Comparison of ENCODE assay signal across 21 mouse cellular contexts in genomic region chr6:55502309-55502708, GRCm38 (mm10). TPM values are rescaled to one million over a fixed set of nuclear protein-coding genes. Genes with fewer than 3 reads are reported as not detected.
"Had no signal": no experiment of that assay in that cellular context is flagged by ENCODE, and none has a peak within 500 bp of the region (broad histone marks: within the 10 kb centered on the region; RNA-seq: fewer than 3 reads in every experiment).

No protein-coding gene starts in this region.

- H3K27me3 ChIP-seq: liver, embryonic 15.5 days; lung, embryonic 15.5 days; midbrain, embryonic 13.5 days; midbrain, embryonic 15.5 days; neural tube, embryonic 13.5 days; neural tube, embryonic 15.5 days had no signal

- H3K27ac ChIP-seq: liver, embryonic 15.5 days; lung, embryonic 15.5 days; midbrain, embryonic 13.5 days; midbrain, embryonic 15.5 days; neural tube, embryonic 13.5 days; neural tube, embryonic 15.5 days had no signal

- H3K9ac ChIP-seq: liver, embryonic 15.5 days; liver, postnatal 0 days; lung, embryonic 15.5 days; midbrain, embryonic 13.5 days; midbrain, embryonic 15.5 days; neural tube, embryonic 13.5 days; neural tube, embryonic 15.5 days had no signal

- H3K4me3 ChIP-seq: liver, embryonic 15.5 days; lung, embryonic 15.5 days; midbrain, embryonic 13.5 days; midbrain, embryonic 15.5 days; myocyte; neural tube, embryonic 13.5 days; neural tube, embryonic 15.5 days had no signal

- ATAC-seq: liver, postnatal 0 days; lung, postnatal 0 days; midbrain, embryonic 13.5 days; midbrain, embryonic 15.5 days had no signal

- DNase-seq: liver, postnatal 0 days; lung, adult 2 months; lung, postnatal 4 days; retina, postnatal 1 day; right cerebral cortex, adult 18-20 months; right cerebral cortex, postnatal 25 days; right cerebral cortex, postnatal 4 days; spleen, adult 18-20 months; thymus, adult 18-20 months; thymus, postnatal 14 days; thymus, postnatal 36 days had no signal

- H3K4me1 ChIP-seq: liver, embryonic 15.5 days; lung, embryonic 15.5 days; midbrain, embryonic 15.5 days; neural tube, embryonic 13.5 days; neural tube, embryonic 15.5 days had no signal

- H3K4me2 ChIP-seq: liver, embryonic 15.5 days; lung, embryonic 15.5 days; midbrain, embryonic 11.5 days; midbrain, embryonic 13.5 days; midbrain, embryonic 15.5 days; neural tube, embryonic 13.5 days; neural tube, embryonic 15.5 days had no signal

- H3K36me3 ChIP-seq: liver, embryonic 15.5 days; lung, embryonic 15.5 days had no signal

- H3K9me3 ChIP-seq: liver, embryonic 15.5 days; lung, embryonic 15.5 days; midbrain, embryonic 13.5 days; midbrain, embryonic 15.5 days; neural tube, embryonic 13.5 days; neural tube, embryonic 15.5 days had no signal

RNA-seq across cellular contexts. Expression of gene Adcyap1r1, which starts 50.5 kb away (rescaled TPM):
- total RNA-seq: megakaryocyte-erythroid progenitor cell, adult 5-6 weeks had no signal
- polyA plus RNA-seq: liver, postnatal 0 days; myocyte had no signal
